Mouse (Mus musculus) midbrain, embryonic 14.5 days (tissue): ENCODE results near the gene Eif4a1. TPM values are rescaled to one million over a fixed set of nuclear protein-coding genes. Genes with fewer than 3 reads are reported as not detected.

Experiments used
- ATAC-seq: fragments of 200-750 bp; cut with Nextera tagmentation; 2 replicates; pipeline ENCODE4 v1.8.0; 2017; ENCODE audit warnings: moderate number of reproducible peaks, moderate library complexity; ENCODE audit not compliant: low FRiP score, low TSS enrichment
- DNase-seq: peaks from one replicate; pipeline ENCODE4 v3.0.0-alpha.2; 2015
- H3K27ac ChIP-seq: fragments of 300-500 bp; sonication (generic); replicated peaks from 2 replicates; pipeline ENCODE4 v1.5.1; 2014; ENCODE audit warnings: mild to moderate bottlenecking, low read depth, low read length, moderate library complexity
- H3K27me3 ChIP-seq: fragments of 300-500 bp; sonication (generic); 2 replicates; pipeline ENCODE4 v1.6.1; 2014; ENCODE audit warnings: low read length, control low read depth, mixed read lengths; ENCODE audit not compliant: control insufficient read depth, insufficient read depth
- H3K36me3 ChIP-seq: fragments of 300-500 bp; sonication (generic); 2 replicates; pipeline ENCODE4 v1.6.1; 2014; ENCODE audit warnings: low read length, control low read depth; ENCODE audit not compliant: control insufficient read depth, insufficient read depth
- H3K4me1 ChIP-seq: fragments of 300-500 bp; sonication (generic); 2 replicates; pipeline ENCODE4 v1.6.1; 2014; ENCODE audit warnings: mild to moderate bottlenecking, antibody characterized with exemption, low read length, control low read depth; ENCODE audit not compliant: control insufficient read depth, insufficient read depth
- H3K4me2 ChIP-seq: fragments of 300-500 bp; sonication (generic); 2 replicates; pipeline ENCODE4 v1.6.1; 2014; ENCODE audit warnings: mild to moderate bottlenecking, low read length, moderate library complexity
- H3K4me3 ChIP-seq: fragments of 300-500 bp; sonication (generic); replicated peaks from 2 replicates; pipeline ENCODE4 v1.5.1; 2014; ENCODE audit warnings: low read depth, low read length
- H3K9ac ChIP-seq: fragments of 300-500 bp; sonication (generic); replicated peaks from 2 replicates; pipeline ENCODE4 v1.6.1; 2014; ENCODE audit warnings: mild to moderate bottlenecking, low read length, moderate library complexity
- H3K9me3 ChIP-seq: fragments of 300-500 bp; sonication (generic); 2 replicates; pipeline ENCODE4 v1.6.1; 2016; ENCODE audit warnings: low read length, control low read depth, mixed read lengths; ENCODE audit not compliant: control insufficient read depth
- WGBS: fragments of 180-500 bp; shearing (Covaris S2); extraction: QIAGEN DNeasy Blood & Tissue Kit; methylation state at CpG from one replicate; pipeline ENCODE4 v1.1.7; 2014; 5-methylcytosine and 5-hydroxymethylcytosine counted together
- polyA plus RNA-seq: library from polyadenylated mRNA; unstranded; fragments of >200 nt; fragmentation: Nextera tagmentation; extraction: Ambion mirVana; gene quantifications from 2 replicates; pipeline ENCODE4 v1.2.1, GENCODE M21; 2014

Gene Eif4a1
- polyA plus RNA-seq, 1 experiment from 2014 or later: 707 TPM

GRCm38 (mm10) chr11:69671726-69672124 is 498 bp downstream of the Eif4a1 start:
- peaks cover 75% of the 10 kb centered on the region for H3K36me3 ChIP-seq
- under 1% methylated on average over 43 of the region's 43 CpGs for WGBS

DNA sequence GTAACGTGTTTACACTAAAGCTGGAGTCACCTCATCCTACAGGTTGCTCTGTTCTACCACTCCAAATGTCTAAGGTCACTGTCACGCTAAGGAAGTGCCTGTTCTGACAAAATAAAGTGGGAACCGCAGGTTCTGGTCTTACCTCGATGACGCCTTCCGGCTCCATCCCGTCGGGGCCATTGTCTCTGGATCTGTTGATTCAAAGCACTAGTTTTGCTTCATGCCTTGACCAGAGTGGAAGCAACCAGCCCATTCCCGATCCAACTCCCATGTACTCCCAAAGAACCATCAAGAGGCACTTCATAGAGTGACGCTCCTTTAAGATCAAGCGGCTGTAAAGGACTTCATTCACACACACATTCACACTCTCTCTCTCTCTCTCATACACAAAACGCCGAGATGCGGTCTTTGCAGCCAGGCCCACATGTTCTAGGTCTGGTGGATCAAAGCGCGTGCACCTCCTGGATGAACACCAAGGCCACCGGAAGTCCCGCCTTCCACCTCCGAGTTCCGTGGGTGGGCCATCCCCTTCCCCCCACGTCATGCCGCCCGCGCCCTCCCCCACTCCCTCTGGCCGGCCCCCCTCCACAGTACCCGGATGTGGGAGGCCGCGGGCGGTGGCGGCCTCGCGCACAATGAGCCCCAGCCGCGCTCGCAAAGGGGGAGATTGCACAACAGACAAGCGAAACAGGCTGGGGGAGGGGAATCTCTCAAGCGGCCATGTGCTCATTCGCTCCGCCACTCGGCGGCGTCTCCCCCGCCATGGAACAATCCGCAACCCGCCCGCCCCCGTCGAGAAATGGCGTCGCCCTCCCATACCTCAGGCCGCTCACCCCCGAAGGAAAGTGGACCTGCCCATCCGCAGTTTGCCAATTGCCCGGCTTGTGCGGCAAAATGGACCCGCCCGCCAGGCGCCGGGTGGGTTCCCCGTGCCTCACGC is 1.2 kb downstream of the Eif4a1 start:
- Histone ChIP-seq H3K27me3 (no peaks in the 10 kb centered on the region), H3K4me3 (peak overlapping the region; percentile 100), H3K4me2 (peak overlapping the region; percentile 98), H3K9ac (peak overlapping the region; percentile 99), H3K36me3 (peaks cover 75% of the 10 kb centered on the region), H3K9me3 (no peaks in the 10 kb centered on the region), H3K27ac (peak overlapping the region; percentile 96), H3K4me1 (peaks cover 16% of the 10 kb centered on the region)
- WGBS: 1% methylated on average over 58 of the region's 61 CpGs
- DNase-seq (peak; percentile 98), ATAC-seq (peak; percentile 81)

More at GRCm38 (mm10) chr11:69671726-69672124, 498 bp downstream of the Eif4a1 start:
- ATAC-seq: peak; percentile 2; the same call in 1 of the 2 replicates
- Histone ChIP-seq H3K27me3 (no peaks in the 10 kb centered on the region), H3K4me2 (peak overlapping the region; percentile 98), H3K9me3 (no peaks in the 10 kb centered on the region), H3K27ac (peak overlapping the region; percentile 96), H3K4me3 (peak overlapping the region; percentile 100), H3K9ac (peak overlapping the region; percentile 99), H3K4me1 (peaks cover 16% of the 10 kb centered on the region)
- no peak for DNase-seq

DNA sequence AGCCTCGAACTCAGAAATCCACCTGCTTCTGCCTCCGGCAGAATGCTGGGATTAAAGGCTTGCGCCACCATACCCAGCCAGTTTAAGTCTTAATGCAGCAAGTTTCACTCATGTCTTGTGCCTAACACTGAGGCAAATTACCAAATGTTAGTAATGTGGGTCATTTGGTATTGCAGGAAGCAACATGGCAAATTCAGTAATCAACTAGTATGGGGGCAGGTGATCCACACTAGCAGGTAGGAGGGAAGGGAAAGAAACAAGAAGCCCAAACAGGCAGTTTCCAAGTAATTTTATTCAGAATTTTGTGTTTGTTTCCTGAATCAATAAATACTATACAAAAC is 5.6 kb downstream of the Eif4a1 start:
- Histone ChIP-seq H3K27me3 (no peaks in the 10 kb centered on the region), H3K4me3 (no peak overlapping the region), H3K9me3 (no peaks in the 10 kb centered on the region), H3K4me1 (peaks cover 18% of the 10 kb centered on the region), H3K9ac (no peak overlapping the region), H3K36me3 (peaks cover 75% of the 10 kb centered on the region), H3K4me2 (no peak overlapping the region), H3K27ac (no peak overlapping the region)
- DNase-seq: no peak
- ATAC-seq: no peak
- WGBS: 90% methylated on average over 3 of the region's 3 CpGs

GRCm38 (mm10) chr11:69665961-69666664 is 6.1 kb downstream of the Eif4a1 start, which contains the start of gene Cd68:
Cd68 (minus strand) TSS chr11:69666153.
- no peak within 1 kb of the TSS for H3K4me2 ChIP-seq
- ATAC-seq: no peak
- H3K9ac ChIP-seq: no peak within 1 kb of the TSS
- 43% methylated on average over 7 of the region's 7 CpGs for WGBS
- no peak within 1 kb of the TSS for H3K4me3 ChIP-seq
- H3K27ac ChIP-seq: 0 out of 2 replicates have a peak within 1 kb of the TSS, but pooled peaks have one; percentile 20
- DNase-seq: no peak
- H3K36me3 ChIP-seq: peaks cover 75% of the 10 kb centered on the region
- H3K4me1 ChIP-seq: peaks cover 23% of the 10 kb centered on the region
- no peaks in the 10 kb centered on the region for H3K27me3 ChIP-seq
- H3K9me3 ChIP-seq: no peaks in the 10 kb centered on the region

GRCm38 (mm10) chr11:69665457-69665960 is 6.7 kb downstream of the Eif4a1 start:
- H3K27ac ChIP-seq: 0 out of 2 replicates have a peak overlapping the region, but pooled peaks have one; percentile 20
- ATAC-seq: no peak
- WGBS: 80% methylated on average over 9 of the region's 9 CpGs
- no peak overlapping the region for H3K9ac ChIP-seq
- H3K9me3 ChIP-seq: no peaks in the 10 kb centered on the region
- H3K4me1 ChIP-seq: peaks cover 22% of the 10 kb centered on the region
- no peak overlapping the region for H3K4me3 ChIP-seq
- no peak for DNase-seq
- peaks cover 71% of the 10 kb centered on the region for H3K36me3 ChIP-seq
- H3K27me3 ChIP-seq: no peaks in the 10 kb centered on the region
- no peak overlapping the region for H3K4me2 ChIP-seq

GRCm38 (mm10) chr11:69664841-69665240 is 7.4 kb downstream of the Eif4a1 start:
- DNase-seq (no peak), ATAC-seq (no peak)
- no peak overlapping the region for H3K27ac ChIP-seq
- peaks cover 64% of the 10 kb centered on the region for H3K36me3 ChIP-seq
- H3K27me3 ChIP-seq: no peaks in the 10 kb centered on the region
- H3K9ac ChIP-seq: no peak overlapping the region
- no peak overlapping the region for H3K4me2 ChIP-seq
- no peak overlapping the region for H3K4me3 ChIP-seq
- peaks cover 15% of the 10 kb centered on the region for H3K4me1 ChIP-seq
- 94% methylated on average over 7 of the region's 7 CpGs for WGBS
- no peaks in the 10 kb centered on the region for H3K9me3 ChIP-seq

DNA sequence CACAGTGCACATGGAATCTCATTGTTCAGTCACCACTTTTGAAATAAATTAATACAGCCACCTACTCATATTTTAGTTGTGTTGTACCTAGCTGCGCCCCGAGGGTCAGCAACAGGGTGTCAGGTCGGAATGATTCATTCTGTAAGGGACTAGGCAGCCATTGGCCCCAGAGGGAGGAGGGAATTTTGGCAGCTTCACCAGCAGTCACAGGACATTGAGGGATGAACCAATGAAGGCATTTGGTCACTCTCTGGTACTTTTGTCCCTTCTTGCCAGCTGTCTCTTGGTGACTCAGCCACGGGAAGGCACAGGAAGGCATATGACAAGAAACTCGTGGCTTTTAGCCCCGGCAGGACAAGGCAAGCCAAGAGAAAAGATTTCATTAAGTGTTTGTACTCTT is 8.4 kb downstream of the Eif4a1 start:
- Histone ChIP-seq H3K36me3 (peaks cover 59% of the 10 kb centered on the region), H3K4me1 (peaks cover 13% of the 10 kb centered on the region), H3K9ac (no peak overlapping the region), H3K4me2 (no peak overlapping the region), H3K9me3 (no peaks in the 10 kb centered on the region), H3K27me3 (no peaks in the 10 kb centered on the region), H3K4me3 (no peak overlapping the region), H3K27ac (peak overlapping the region; percentile 93)
- WGBS: 85% methylated on average over 6 of the region's 6 CpGs
- DNase-seq: no peak
- no peak for ATAC-seq

GRCm38 (mm10) chr11:69662967-69663671 is 9.1 kb downstream of the Eif4a1 start:
- no peaks in the 10 kb centered on the region for H3K27me3 ChIP-seq
- WGBS: 68% methylated on average over 13 of the region's 13 CpGs
- ATAC-seq (peak; percentile 13; the same call in 1 of the 2 replicates), DNase-seq (no peak)
- H3K4me2 ChIP-seq: peak overlapping the region; percentile 63
- peaks cover 59% of the 10 kb centered on the region for H3K36me3 ChIP-seq
- no peaks in the 10 kb centered on the region for H3K9me3 ChIP-seq
- H3K4me1 ChIP-seq: peaks cover 13% of the 10 kb centered on the region
- peak overlapping the region; percentile 52 for H3K4me3 ChIP-seq
- peak overlapping the region; percentile 46; the same call in 1 of the 2 replicates for H3K9ac ChIP-seq
- peak overlapping the region; percentile 93 for H3K27ac ChIP-seq
